Mouse (Mus musculus): ENCODE results near the gene Creg1.

DNA sequence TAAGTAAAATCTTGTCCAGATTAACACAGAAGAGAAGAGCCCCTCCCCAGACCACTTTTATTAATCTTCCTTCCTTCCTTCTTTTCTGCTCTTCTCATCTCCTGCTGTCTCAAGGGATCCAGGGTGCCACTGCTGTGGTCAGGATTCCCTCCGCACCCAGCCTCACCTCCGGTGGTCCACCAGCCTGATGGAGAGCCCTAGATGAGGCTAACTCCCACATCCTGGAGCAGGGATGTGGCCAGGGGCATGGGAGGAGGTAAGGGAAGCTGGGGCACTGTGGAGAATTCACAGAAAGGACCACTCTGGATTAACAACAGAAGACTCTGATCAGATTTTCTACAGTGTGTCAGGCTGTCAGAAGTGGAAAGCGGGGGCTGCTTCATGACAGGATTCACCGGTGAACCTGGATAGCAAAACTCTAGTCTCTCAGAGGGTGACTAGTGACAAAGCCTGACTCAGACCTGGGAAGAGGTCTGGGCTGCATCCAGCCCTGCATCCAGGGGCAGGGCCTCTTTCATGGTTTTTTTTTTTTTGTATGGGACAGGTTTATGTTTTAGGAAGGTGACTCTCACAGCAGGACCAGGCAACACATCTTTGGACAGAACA lies 38.4 kb upstream of the Creg1 start:
- TF ChIP-seq CTCF (IDR thresholded peaks at IDR 0.05; ENCODE audit: low read depth, low read length) (no peak), POLR2A (IDR thresholded peaks at IDR 0.05; ENCODE audit: insufficient read depth, low read length) (no peak)

All from ES-Bruce4 (cell line).